Mouse (Mus musculus): ENCODE data around the gene Plppr1.
A peak's percentile ranks its signal among the peaks of the same experiment; 100 is the strongest.
"Not testable (repeated sequence)": the region's sequence is repeated elsewhere in the genome, so short reads cannot be mapped to it uniquely, and the experiment has no call there.

Gene Plppr1

GRCm38 (mm10) chr4:49239451-49239850 lies 180.4 kb downstream of the Plppr1 start:
- no peak for DNase-seq

- no peak for DNase-seq
Observed at GRCm38 (mm10) chr4:49244791-49245190, 185.7 kb downstream of the Plppr1 start.

GRCm38 (mm10) chr4:49245274-49245673 lies 186.2 kb downstream of the Plppr1 start:
- no peak for DNase-seq

GRCm38 (mm10) chr4:49251262-49251661 lies 192.2 kb downstream of the Plppr1 start:
- DNase-seq, result peak; percentile 12

GRCm38 (mm10) chr4:49252169-49252568 lies 193.1 kb downstream of the Plppr1 start:
- DNase-seq, result no peak

GRCm38 (mm10) chr4:49278515-49278914 lies 219.4 kb downstream of the Plppr1 start:
- DNase-seq, result peak; percentile 24

- no peak for DNase-seq
Observed at GRCm38 (mm10) chr4:49284692-49285291, 225.7 kb downstream of the Plppr1 start.

GRCm38 (mm10) chr4:49285340-49286196 lies 226.5 kb downstream of the Plppr1 start:
- DNase-seq, result no peak

- no peak for DNase-seq
Observed at GRCm38 (mm10) chr4:49286197-49286492, 227.1 kb downstream of the Plppr1 start.

GRCm38 (mm10) chr4:49296434-49296833 lies 237.4 kb downstream of the Plppr1 start:
- DNase-seq, result peak; percentile 7

GRCm38 (mm10) chr4:49299576-49299975 lies 240.5 kb downstream of the Plppr1 start:
- no peak for DNase-seq

- DNase-seq, result no peak
Observed at GRCm38 (mm10) chr4:49321903-49322635, 263.0 kb downstream of the Plppr1 start.

- not testable (repeated sequence) for DNase-seq
Observed at GRCm38 (mm10) chr4:49337949-49338348, 278.9 kb downstream of the Plppr1 start.

GRCm38 (mm10) chr4:49340091-49340490 lies 281.0 kb downstream of the Plppr1 start:
- not testable (repeated sequence) for DNase-seq

GRCm38 (mm10) chr4:49348001-49348400 lies 288.9 kb downstream of the Plppr1 start:
- DNase-seq, result not testable (repeated sequence)

- DNase-seq, result no peak
Observed at GRCm38 (mm10) chr4:49348677-49349076, 289.6 kb downstream of the Plppr1 start.

GRCm38 (mm10) chr4:49350470-49350869 lies 291.4 kb downstream of the Plppr1 start:
- no peak for DNase-seq

GRCm38 (mm10) chr4:49357097-49357496 lies 298.0 kb downstream of the Plppr1 start:
- no peak for DNase-seq

- DNase-seq, result not testable (repeated sequence)
Observed at GRCm38 (mm10) chr4:49368046-49368445, 309.0 kb downstream of the Plppr1 start.

GRCm38 (mm10) chr4:49383576-49384318 lies 324.7 kb downstream of the Plppr1 start:
- DNase-seq, result not testable (repeated sequence)

- DNase-seq, result no peak
Observed at GRCm38 (mm10) chr4:49386873-49387272, 327.8 kb downstream of the Plppr1 start.

Data from right cerebral cortex, adult 18-20 months (tissue).